In genomic region chr11:80946163-80946562, GRCm38 (mm10) we compare ENCODE assay signal across 28 mouse cellular contexts.
"Had no signal": no experiment of that assay in that cellular context is flagged by ENCODE, and none has a peak within 500 bp of the region (broad histone marks: within the 10 kb centered on the region; RNA-seq: fewer than 3 reads in every experiment).

No protein-coding gene starts in this region.

- H3K9ac ChIP-seq: embryonic facial prominence, embryonic 12.5 days; embryonic facial prominence, embryonic 13.5 days; embryonic facial prominence, embryonic 15.5 days; forebrain, embryonic 12.5 days; forebrain, embryonic 13.5 days; forebrain, embryonic 15.5 days; forebrain, postnatal 0 days had no signal

- H3K9me3 ChIP-seq: embryonic facial prominence, embryonic 10.5 days; embryonic facial prominence, embryonic 12.5 days; embryonic facial prominence, embryonic 13.5 days; embryonic facial prominence, embryonic 15.5 days; forebrain, embryonic 10.5 days; forebrain, embryonic 12.5 days; forebrain, embryonic 13.5 days; forebrain, embryonic 15.5 days had no signal

- H3K27me3 ChIP-seq: embryonic facial prominence, embryonic 12.5 days; embryonic facial prominence, embryonic 13.5 days; embryonic facial prominence, embryonic 15.5 days; forebrain, embryonic 12.5 days; forebrain, embryonic 13.5 days; forebrain, embryonic 15.5 days had no signal

- H3K27ac ChIP-seq: embryonic facial prominence, embryonic 10.5 days; embryonic facial prominence, embryonic 12.5 days; embryonic facial prominence, embryonic 13.5 days; embryonic facial prominence, embryonic 15.5 days; forebrain, embryonic 10.5 days; forebrain, embryonic 12.5 days; forebrain, embryonic 13.5 days; forebrain, embryonic 15.5 days; gastrocnemius, adult 2 months had no signal

- ATAC-seq: forebrain, embryonic 13.5 days; forebrain, embryonic 14.5 days; forebrain, embryonic 15.5 days; forebrain, embryonic 16.5 days; forebrain, postnatal 0 days had no signal

- H3K36me3 ChIP-seq: embryonic facial prominence, embryonic 10.5 days; embryonic facial prominence, embryonic 12.5 days; embryonic facial prominence, embryonic 13.5 days; embryonic facial prominence, embryonic 15.5 days; forebrain, embryonic 10.5 days; forebrain, embryonic 12.5 days; forebrain, embryonic 15.5 days had no signal

- H3K4me2 ChIP-seq: embryonic facial prominence, embryonic 12.5 days; embryonic facial prominence, embryonic 13.5 days; embryonic facial prominence, embryonic 15.5 days; forebrain, embryonic 12.5 days; forebrain, embryonic 13.5 days; forebrain, embryonic 15.5 days had no signal

- H3K4me3 ChIP-seq: embryonic facial prominence, embryonic 10.5 days; embryonic facial prominence, embryonic 12.5 days; embryonic facial prominence, embryonic 13.5 days; embryonic facial prominence, embryonic 15.5 days; erythroblast, embryonic 14.5 days; forebrain, embryonic 10.5 days; forebrain, embryonic 12.5 days; forebrain, embryonic 13.5 days; forebrain, embryonic 15.5 days; gastrocnemius, adult 2 months had no signal

- DNase-seq: cerebellum, adult 2 months; cerebellum, adult 8-10 months; cerebellum, adult 9-10 months; cerebellum, adult 9-11 months; cerebellum, postnatal 10 days; cerebellum, postnatal 14 days; cerebellum, postnatal 25 days; cerebellum, postnatal 36 days; embryo, embryonic 11 days; forebrain, postnatal 0 days; gastrocnemius, adult 2 months; gastrocnemius, postnatal 10 days; gastrocnemius, postnatal 14 days; gastrocnemius, postnatal 25 days; gastrocnemius, postnatal 36 days; heart, adult 11 months; heart, adult 18-20 months had no signal

- H3K4me1 ChIP-seq: embryonic facial prominence, embryonic 10.5 days; embryonic facial prominence, embryonic 12.5 days; embryonic facial prominence, embryonic 15.5 days; forebrain, embryonic 10.5 days; forebrain, embryonic 12.5 days; forebrain, embryonic 13.5 days; forebrain, embryonic 15.5 days had no signal
